Mouse (Mus musculus) liver, embryonic 13.5 days (tissue): ENCODE data around the gene Slit2. TPM values are rescaled to one million over a fixed set of nuclear protein-coding genes. Genes with fewer than 3 reads are reported as not detected.
"Not testable (repeated sequence)": the region's sequence is repeated elsewhere in the genome, so short reads cannot be mapped to it uniquely, and the experiment has no call there.

Experiments
- ATAC-seq: fragments of 200-750 bp; cut with Nextera tagmentation; 2 replicates; pipeline ENCODE4 v1.8.0; 2017; ENCODE audit warnings: low read depth, mild to moderate bottlenecking, moderate number of reproducible peaks, moderate library complexity
- DNase-seq: peaks from one replicate; pipeline ENCODE4 v3.0.0; 2022
- H3K27ac ChIP-seq: fragments of 300-500 bp; sonication (generic); 2 replicates; pipeline ENCODE4 v1.5.1; 2015; ENCODE audit warnings: moderate library complexity, mild to moderate bottlenecking, inconsistent platforms
- H3K27me3 ChIP-seq: fragments of 300-500 bp; sonication (generic); 2 replicates; pipeline ENCODE4 v1.6.1; 2015; ENCODE audit warnings: mild to moderate bottlenecking, inconsistent platforms
- H3K36me3 ChIP-seq: fragments of 300-500 bp; sonication (generic); 2 replicates; pipeline ENCODE4 v1.6.1; 2015; ENCODE audit warnings: mild to moderate bottlenecking, inconsistent platforms
- H3K4me1 ChIP-seq: fragments of 300-500 bp; sonication (generic); replicated peaks from 2 replicates; pipeline ENCODE4 v1.6.1; 2015; ENCODE audit warnings: inconsistent platforms
- H3K4me2 ChIP-seq: fragments of 300-500 bp; sonication (generic); 2 replicates; pipeline ENCODE4 v1.6.1; 2015; ENCODE audit warnings: inconsistent platforms, mild to moderate bottlenecking, moderate library complexity
- H3K4me3 ChIP-seq: fragments of 300-500 bp; sonication (generic); replicated peaks from 2 replicates; pipeline ENCODE4 v1.5.1; 2015; ENCODE audit warnings: mild to moderate bottlenecking, inconsistent platforms
- H3K9ac ChIP-seq: fragments of 300-500 bp; sonication (generic); 2 replicates; pipeline ENCODE4 v1.6.1; 2015; ENCODE audit warnings: mild to moderate bottlenecking, inconsistent platforms
- H3K9me3 ChIP-seq: fragments of 300-500 bp; sonication (generic); replicated peaks from 2 replicates; pipeline ENCODE4 v1.6.1; 2016; ENCODE audit warnings: inconsistent platforms
- WGBS: fragments of 180-500 bp; shearing (Covaris S2); methylation state at CpG from one replicate; pipeline ENCODE4 v1.1.7; 2015; ENCODE audit not compliant: insufficient replicate concordance; 5-methylcytosine and 5-hydroxymethylcytosine counted together
- polyA plus RNA-seq: library from polyadenylated mRNA; unstranded; fragments of >200 nt; fragmentation: Nextera tagmentation; extraction: Ambion mirVana; gene quantifications from 2 replicates; pipeline ENCODE4 v1.2.1, GENCODE M21; 2015

Slit2 gene
- polyA plus RNA-seq, 1 experiment from 2014 or later, result 0.51 TPM

DNA sequence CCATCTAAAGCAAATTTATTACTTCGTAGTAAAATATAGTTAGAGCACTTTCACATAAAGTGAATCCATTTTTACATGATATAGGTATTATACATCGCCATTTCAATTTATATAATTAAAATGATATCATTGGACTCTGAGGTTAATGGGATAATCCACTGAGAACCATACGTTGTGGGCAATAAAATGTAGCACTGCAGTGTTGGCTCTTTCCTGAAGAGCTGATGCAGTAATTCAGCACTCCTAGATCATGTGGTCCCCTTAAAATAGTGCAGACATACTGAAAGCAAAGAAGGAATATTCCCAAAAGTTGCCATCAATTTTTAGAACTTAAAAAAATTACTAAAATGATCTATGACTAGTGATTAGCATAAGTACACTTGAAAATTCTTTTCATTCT lies 177.9 kb downstream of the Slit2 start:
- Histone ChIP-seq H3K9me3 (no peaks in the 10 kb centered on the region), H3K36me3 (no peaks in the 10 kb centered on the region), H3K9ac (no peak overlapping the region), H3K27me3 (no peaks in the 10 kb centered on the region), H3K4me2 (no peak overlapping the region), H3K27ac (no peak overlapping the region), H3K4me1 (no peaks in the 10 kb centered on the region), H3K4me3 (no peak overlapping the region)
- DNase-seq (no peak), ATAC-seq (no peak)
- 57% methylated on average over 3 of the region's 3 CpGs for WGBS

DNA sequence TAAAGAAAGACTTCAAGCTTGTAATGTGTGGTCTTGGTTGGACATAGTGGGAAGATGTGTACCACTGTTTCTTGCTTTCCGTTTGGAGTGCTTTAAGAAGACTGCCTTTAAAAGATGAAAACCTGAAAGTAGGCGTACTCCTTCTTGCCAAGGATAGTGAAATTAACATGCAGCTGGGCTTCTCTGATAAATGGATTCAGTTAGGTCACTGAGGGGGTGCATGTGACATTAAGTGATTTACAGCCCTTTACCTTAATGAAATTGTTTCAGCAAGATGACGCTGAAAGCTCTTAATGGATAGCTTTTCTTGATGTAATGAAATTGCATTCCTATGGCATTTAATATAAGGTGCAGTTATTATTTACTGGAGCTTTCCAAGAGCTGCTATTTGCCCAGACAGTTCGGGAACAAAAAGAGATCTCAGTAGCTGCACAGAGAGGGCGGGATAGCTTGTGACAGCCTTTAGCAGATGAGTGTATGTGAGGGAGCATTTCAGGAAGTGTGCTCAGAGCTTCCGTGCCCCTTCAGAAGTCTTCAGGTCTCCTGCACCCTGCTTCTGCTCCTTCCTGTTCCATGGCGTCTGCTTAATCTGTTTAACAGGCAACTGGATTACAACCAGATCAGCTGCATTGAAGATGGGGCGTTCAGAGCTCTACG lies 198.8 kb downstream of the Slit2 start:
- Histone ChIP-seq H3K9me3 (no peaks in the 10 kb centered on the region), H3K36me3 (no peaks in the 10 kb centered on the region), H3K4me3 (no peak overlapping the region), H3K9ac (no peak overlapping the region), H3K4me2 (no peak overlapping the region), H3K27me3 (no peaks in the 10 kb centered on the region), H3K27ac (no peak overlapping the region), H3K4me1 (no peaks in the 10 kb centered on the region)
- DNase-seq, result no peak
- no peak for ATAC-seq
- 37% methylated on average over 9 of the region's 9 CpGs for WGBS

DNA sequence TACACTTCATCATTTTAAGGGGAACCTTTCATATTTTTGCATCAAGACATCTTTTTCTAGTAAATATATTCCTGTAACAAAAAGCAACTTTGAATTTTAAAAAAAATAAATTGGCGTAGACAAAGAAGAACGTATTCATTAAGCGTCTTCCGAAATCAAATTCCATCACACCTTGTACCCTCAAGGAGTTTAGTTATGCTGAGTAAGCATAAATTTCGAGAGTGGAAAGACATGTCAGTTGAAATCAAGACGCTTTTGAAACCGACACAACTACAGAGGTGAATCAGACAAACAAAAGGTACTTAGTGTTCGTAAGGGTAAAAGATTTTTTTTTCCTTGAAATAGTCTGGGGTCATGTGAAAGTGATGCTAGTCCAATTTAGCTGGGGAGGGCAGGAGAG lies 201.4 kb downstream of the Slit2 start:
- Histone ChIP-seq H3K36me3 (no peaks in the 10 kb centered on the region), H3K9me3 (no peaks in the 10 kb centered on the region), H3K4me2 (no peak overlapping the region), H3K4me3 (no peak overlapping the region), H3K27me3 (no peaks in the 10 kb centered on the region), H3K27ac (no peak overlapping the region), H3K4me1 (no peaks in the 10 kb centered on the region), H3K9ac (no peak overlapping the region)
- no peak for DNase-seq
- no peak for ATAC-seq
- 76% methylated on average over 8 of the region's 8 CpGs for WGBS

DNA sequence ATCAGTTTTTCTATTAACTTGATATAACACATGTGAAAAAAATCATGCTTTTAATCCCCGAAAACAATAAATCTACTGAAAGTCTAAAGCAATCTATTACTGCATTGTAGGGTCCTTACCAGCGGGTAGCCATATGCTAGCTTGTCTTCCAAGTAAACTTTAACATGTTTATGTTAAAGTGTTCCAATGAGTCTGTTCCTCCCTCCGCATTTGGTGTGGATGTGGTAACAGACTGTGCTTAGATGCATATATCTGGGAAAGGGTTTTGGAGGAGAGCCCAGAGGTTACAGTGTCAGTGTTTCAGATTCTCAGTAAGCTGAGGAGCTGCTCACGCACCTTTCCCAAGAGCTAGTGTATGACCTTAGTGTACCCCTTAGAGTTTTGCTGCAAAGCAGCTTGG lies 204.9 kb downstream of the Slit2 start:
- no peaks in the 10 kb centered on the region for H3K36me3 ChIP-seq
- no peaks in the 10 kb centered on the region for H3K9me3 ChIP-seq
- no peak overlapping the region for H3K9ac ChIP-seq
- H3K27ac ChIP-seq, result no peak overlapping the region
- H3K27me3 ChIP-seq, result no peaks in the 10 kb centered on the region
- no peaks in the 10 kb centered on the region for H3K4me1 ChIP-seq
- H3K4me2 ChIP-seq, result no peak overlapping the region
- no peak for DNase-seq
- H3K4me3 ChIP-seq, result no peak overlapping the region
- no peak for ATAC-seq
- 67% methylated on average over 4 of the region's 4 CpGs for WGBS

DNA sequence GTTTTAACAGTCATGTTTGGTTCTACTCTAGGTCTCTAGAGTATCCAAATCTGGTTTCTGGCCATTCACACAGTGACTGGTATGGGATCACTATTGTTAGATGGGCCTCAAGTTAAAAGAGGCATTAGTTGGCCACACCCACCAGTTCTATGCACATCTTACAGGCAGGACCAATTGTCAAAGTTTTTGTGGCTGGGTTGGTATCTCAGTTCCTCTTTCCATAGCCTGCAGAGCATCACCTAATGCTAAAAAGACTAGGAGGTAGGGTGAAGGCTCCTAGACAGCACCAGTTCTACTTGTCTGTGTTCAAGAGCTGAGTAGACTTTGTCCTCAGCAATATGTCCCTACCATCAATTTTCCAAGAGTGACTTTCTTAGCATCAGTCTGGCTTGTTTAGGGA lies 216.4 kb downstream of the Slit2 start:
- DNase-seq (no peak), ATAC-seq (no peak)
- Histone ChIP-seq H3K4me2 (no peak overlapping the region), H3K27ac (no peak overlapping the region), H3K9ac (no peak overlapping the region), H3K27me3 (no peaks in the 10 kb centered on the region), H3K9me3 (no peaks in the 10 kb centered on the region), H3K4me3 (no peak overlapping the region), H3K36me3 (no peaks in the 10 kb centered on the region), H3K4me1 (no peaks in the 10 kb centered on the region)

DNA sequence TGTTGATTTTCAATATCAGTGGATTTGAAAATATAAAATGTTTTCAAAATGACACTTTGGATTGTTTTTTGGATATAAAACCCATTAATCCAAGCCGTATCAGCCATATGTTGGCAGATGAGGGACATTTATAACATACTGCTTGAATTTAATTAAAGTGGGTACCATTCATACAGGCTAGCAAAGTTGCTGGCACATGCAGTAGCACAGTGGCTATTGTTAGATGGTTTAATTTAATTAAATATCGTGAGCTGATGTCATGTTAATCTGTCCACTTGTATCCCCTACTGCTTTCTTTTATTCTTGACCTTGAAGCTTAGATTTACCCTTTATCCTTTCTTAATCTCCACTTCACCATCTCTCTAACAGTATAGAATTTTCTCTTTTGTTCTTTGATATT lies 232.3 kb downstream of the Slit2 start:
- no peak overlapping the region for H3K4me3 ChIP-seq
- H3K4me2 ChIP-seq, result no peak overlapping the region
- no peaks in the 10 kb centered on the region for H3K27me3 ChIP-seq
- H3K36me3 ChIP-seq, result no peaks in the 10 kb centered on the region
- 67% methylated on average over 2 of the region's 2 CpGs for WGBS
- no peaks in the 10 kb centered on the region for H3K4me1 ChIP-seq
- no peaks in the 10 kb centered on the region for H3K9me3 ChIP-seq
- no peak for DNase-seq
- no peak overlapping the region for H3K9ac ChIP-seq
- H3K27ac ChIP-seq, result no peak overlapping the region
- ATAC-seq, result no peak

DNA sequence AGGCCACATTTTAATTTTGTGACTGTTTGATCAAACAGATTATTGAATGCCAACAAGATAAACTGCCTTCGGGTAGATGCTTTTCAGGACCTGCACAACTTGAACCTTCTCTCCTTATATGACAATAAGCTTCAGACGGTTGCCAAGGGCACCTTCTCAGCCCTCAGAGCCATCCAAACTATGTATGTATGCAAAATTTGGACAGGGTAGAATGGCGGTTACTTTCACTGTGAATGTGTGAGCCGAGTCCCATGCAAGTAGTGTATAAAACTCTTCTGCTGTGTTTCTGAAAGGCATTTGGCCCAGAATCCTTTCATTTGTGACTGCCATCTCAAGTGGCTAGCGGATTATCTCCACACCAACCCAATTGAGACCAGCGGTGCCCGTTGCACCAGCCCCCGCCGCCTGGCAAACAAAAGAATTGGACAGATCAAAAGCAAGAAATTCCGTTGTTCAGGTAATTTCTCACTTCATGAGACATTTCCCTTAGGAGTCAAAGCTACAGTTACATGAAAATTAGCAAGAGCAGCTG lies 236.8 kb downstream of the Slit2 start:
- Histone ChIP-seq H3K9ac (no peak overlapping the region), H3K9me3 (no peaks in the 10 kb centered on the region), H3K4me3 (no peak overlapping the region), H3K36me3 (no peaks in the 10 kb centered on the region), H3K27me3 (no peaks in the 10 kb centered on the region), H3K4me2 (no peak overlapping the region), H3K4me1 (no peaks in the 10 kb centered on the region), H3K27ac (no peak overlapping the region)
- DNase-seq (no peak), ATAC-seq (no peak)
- WGBS, result 72% methylated on average over 10 of the region's 10 CpGs

DNA sequence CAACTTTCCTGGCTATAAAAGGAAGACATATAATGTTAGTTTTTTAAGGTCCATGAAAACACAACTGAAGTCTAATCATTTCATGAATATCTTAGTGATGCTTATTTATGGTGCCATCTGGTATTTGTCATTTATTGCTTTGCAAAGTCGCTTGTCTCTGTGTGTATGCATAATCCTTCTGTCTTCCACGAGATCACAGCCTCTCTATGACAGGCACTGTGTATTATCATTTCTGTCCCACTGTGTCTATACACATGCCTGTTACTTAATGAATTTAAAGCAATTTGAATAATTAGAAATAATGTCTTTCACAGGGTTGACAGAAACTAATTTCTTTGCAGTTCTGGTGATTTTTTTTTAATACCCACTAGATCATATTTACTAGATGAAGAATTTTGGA lies 242.6 kb downstream of the Slit2 start:
- no peak overlapping the region for H3K9ac ChIP-seq
- no peak overlapping the region for H3K27ac ChIP-seq
- H3K36me3 ChIP-seq, result no peaks in the 10 kb centered on the region
- no peak overlapping the region for H3K4me3 ChIP-seq
- no peaks in the 10 kb centered on the region for H3K4me1 ChIP-seq
- no peak overlapping the region for H3K4me2 ChIP-seq
- ATAC-seq, result no peak
- no peaks in the 10 kb centered on the region for H3K27me3 ChIP-seq
- H3K9me3 ChIP-seq, result no peaks in the 10 kb centered on the region
- DNase-seq, result no peak
- 48% methylated on average over 2 of the region's 2 CpGs for WGBS

DNA sequence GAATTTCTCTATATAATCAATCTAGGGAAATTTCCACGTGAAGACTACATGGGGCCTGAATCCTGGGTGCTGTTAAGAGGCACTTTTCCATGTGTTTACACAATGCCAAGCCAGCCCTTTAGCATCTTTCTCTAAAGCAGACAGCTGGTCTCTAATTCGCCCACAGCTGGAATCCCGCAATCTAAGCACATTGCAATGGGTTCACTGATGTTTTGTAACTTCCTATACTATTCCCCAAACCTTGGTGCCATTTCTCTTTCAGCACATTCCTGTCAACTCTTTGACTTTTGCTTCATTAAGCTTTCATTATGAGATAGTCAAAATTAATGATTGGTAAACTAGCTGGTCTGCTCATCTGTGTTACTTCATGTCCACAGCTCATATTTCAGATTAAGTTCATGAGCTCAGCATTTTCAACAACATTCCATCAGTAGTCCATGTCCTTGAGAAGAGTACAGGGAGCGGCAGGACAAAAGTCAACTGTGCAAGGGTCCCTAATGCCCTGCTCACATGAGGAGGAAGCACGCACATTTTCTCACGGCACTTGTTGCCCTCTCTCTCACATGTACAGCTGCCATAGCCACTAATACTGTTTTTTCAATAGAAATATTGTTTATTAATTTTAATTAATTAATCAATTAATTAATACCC lies 247.6 kb downstream of the Slit2 start:
- DNase-seq (no peak), ATAC-seq (no peak)
- Histone ChIP-seq H3K4me1 (no peaks in the 10 kb centered on the region), H3K9ac (no peak overlapping the region), H3K4me2 (no peak overlapping the region), H3K27ac (no peak overlapping the region), H3K9me3 (no peaks in the 10 kb centered on the region), H3K4me3 (no peak overlapping the region), H3K36me3 (no peaks in the 10 kb centered on the region), H3K27me3 (no peaks in the 10 kb centered on the region)
- WGBS, result 66% methylated on average over 6 of the region's 6 CpGs

DNA sequence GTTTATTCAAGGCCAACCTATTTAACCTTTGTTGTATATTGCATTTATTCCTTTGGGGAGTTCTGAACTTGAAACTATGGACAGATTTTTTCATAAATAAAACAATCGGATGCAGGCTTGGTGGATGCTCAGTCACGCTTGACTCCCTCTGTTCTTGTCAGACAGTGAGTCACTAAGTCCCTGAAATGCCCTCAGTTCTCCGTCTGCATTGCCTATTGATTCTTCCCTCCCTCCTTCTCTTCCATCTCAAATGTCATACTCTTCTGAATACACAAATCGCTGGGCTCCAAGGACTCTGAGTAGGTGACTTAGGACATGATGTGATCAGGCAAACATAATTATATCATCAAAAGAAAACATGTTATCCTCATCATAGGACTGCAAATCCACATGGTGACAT lies 251.8 kb downstream of the Slit2 start:
- H3K27me3 ChIP-seq, result no peaks in the 10 kb centered on the region
- H3K4me2 ChIP-seq, result no peak overlapping the region
- H3K4me1 ChIP-seq, result no peaks in the 10 kb centered on the region
- ATAC-seq, result no peak
- no peak overlapping the region for H3K9ac ChIP-seq
- WGBS, result 57% methylated on average over 4 of the region's 4 CpGs
- H3K36me3 ChIP-seq, result no peaks in the 10 kb centered on the region
- H3K27ac ChIP-seq, result no peak overlapping the region
- no peak overlapping the region for H3K4me3 ChIP-seq
- DNase-seq, result no peak
- H3K9me3 ChIP-seq, result no peaks in the 10 kb centered on the region

DNA sequence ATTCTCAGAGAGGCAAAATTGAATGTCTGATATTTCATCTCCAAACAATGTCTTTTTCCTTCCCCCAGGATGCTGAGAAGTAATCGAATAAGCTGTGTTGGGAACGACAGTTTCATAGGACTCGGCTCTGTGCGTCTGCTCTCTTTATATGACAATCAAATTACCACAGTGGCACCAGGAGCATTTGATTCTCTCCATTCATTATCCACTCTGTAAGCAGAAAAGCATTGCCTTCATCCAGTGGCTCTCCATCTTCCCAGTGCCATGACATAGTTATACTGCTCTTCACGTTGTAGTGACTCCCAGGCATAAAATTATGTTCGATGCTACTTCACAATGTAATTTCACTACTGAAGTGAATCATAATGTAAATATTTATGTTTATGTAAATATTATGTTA lies 252.3 kb downstream of the Slit2 start:
- H3K4me3 ChIP-seq, result no peak overlapping the region
- H3K9me3 ChIP-seq, result no peaks in the 10 kb centered on the region
- WGBS, result 70% methylated on average over 6 of the region's 6 CpGs
- no peaks in the 10 kb centered on the region for H3K4me1 ChIP-seq
- no peaks in the 10 kb centered on the region for H3K27me3 ChIP-seq
- H3K4me2 ChIP-seq, result no peak overlapping the region
- DNase-seq, result no peak
- no peak overlapping the region for H3K27ac ChIP-seq
- no peak for ATAC-seq
- no peak overlapping the region for H3K9ac ChIP-seq
- no peaks in the 10 kb centered on the region for H3K36me3 ChIP-seq

DNA sequence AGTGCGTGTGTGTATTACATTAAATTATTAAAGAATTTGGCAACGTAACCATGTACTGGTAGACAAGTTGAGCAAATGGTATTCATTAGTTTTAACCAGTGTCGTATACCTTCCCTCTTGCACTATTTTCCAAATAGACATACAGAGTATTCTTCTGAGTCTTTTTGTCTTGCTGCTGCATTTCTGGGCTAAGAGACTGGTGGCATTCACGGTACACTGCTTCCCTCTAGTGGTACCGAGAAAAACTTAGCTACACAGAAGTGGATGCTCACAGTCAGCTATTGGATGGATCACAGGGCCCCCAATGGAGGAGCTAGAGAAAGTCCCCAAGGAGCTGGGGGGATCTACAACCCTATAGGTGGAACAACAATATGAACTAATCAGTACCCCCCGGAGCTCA lies 257.8 kb downstream of the Slit2 start:
- WGBS, result 29% methylated on average over 6 of the region's 6 CpGs
- not testable (repeated sequence) for H3K27ac ChIP-seq, DNase-seq, H3K9me3 ChIP-seq, H3K4me2 ChIP-seq, ATAC-seq, H3K27me3 ChIP-seq, H3K9ac ChIP-seq, H3K4me3 ChIP-seq, H3K4me1 ChIP-seq, H3K36me3 ChIP-seq
